Mouse (Mus musculus) lung, postnatal 0 days (tissue): ENCODE results near the gene Apeh.

ENCODE experiments used
- CTCF ChIP-seq: IDR thresholded peaks from 2 replicates; pipeline ENCODE4 v1.5.1; 2016; ENCODE audit warnings: antibody characterized with exemption, mild to moderate bottlenecking
- EP300 ChIP-seq: IDR thresholded peaks from 2 replicates; pipeline ENCODE4 v1.6.1; 2016; ENCODE audit warnings: antibody characterized with exemption, mild to moderate bottlenecking, control low read depth

GRCm38 (mm10) chr9:108052411-108052810 lies 42.0 kb downstream of the Apeh start:
- TF ChIP-seq CTCF (no peak), EP300 (no peak)
